Mouse (Mus musculus): ENCODE measurements around the gene Pgbd5. TPM values are rescaled to one million over a fixed set of nuclear protein-coding genes. Genes with fewer than 3 reads are reported as not detected.

Pgbd5 gene
- polyA plus RNA-seq, 1 experiment, result not detected

DNA sequence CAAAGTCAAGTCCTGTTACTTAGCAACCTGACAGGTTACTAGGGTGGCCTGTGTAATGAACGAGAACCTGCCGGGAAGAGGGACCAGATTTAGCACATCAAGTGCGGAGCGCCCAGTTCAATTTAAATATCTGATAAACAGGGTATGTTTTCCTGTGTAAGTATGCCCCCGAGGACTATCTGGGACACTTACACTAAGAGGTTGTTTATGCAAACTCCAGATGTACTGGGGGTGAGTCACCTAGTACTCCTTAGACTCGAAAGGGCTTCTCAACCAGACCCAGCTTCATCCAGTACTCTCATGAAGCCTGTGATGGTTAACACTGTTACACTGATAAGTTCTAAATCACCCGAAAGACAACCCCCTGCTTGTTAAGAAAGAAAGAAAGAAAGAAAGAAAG, 22.8 kb downstream of the Pgbd5 start:
- TF ChIP-seq CTCF (IDR thresholded peaks at IDR 0.05; ENCODE audit: insufficient read depth, low read depth, low read length), result no peak
- TF ChIP-seq POLR2A (IDR thresholded peaks at IDR 0.05; ENCODE audit: insufficient read depth, low read depth, low read length), result no peak
- Histone ChIP-seq H3K4me1 (ENCODE audit: control insufficient read depth, insufficient read depth, low read length) (peaks cover 61% of the 10 kb centered on the region), H3K4me3 (ENCODE audit: insufficient read depth, low read depth, low read length) (no peak overlapping the region), H3K27ac (ENCODE audit: insufficient read depth, low read depth, low read length) (no peak overlapping the region)
- 44% methylated on average over 7 of the region's 7 CpGs for WGBS

DNA sequence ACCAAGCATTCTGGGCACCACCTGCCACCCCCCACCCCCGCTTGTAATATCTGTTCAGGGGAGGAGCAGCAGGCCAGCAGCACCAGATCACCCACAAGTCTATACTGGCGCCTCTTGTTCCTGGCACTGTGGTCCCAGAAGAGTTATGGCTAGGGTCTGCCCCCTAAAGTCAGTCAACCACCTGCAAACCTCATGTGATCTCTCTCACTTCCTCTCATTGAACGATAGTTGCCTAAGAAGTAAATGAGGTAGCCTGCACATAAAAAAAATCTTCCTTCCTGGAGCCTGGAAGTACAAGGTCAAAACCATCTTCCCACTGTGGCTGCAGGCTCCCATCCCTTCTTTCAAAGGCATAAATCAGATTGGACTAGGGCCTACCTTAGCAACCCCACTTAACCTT, 23.7 kb downstream of the Pgbd5 start:
- Histone ChIP-seq H3K4me1 (ENCODE audit: control insufficient read depth, insufficient read depth, low read length) (peaks cover 55% of the 10 kb centered on the region), H3K27ac (ENCODE audit: insufficient read depth, low read depth, low read length) (no peak overlapping the region), H3K4me3 (ENCODE audit: insufficient read depth, low read depth, low read length) (no peak overlapping the region)
- 84% methylated on average over 3 of the region's 3 CpGs for whole genome bisulfite sequencing
- no peak for TF ChIP-seq POLR2A (IDR thresholded peaks at IDR 0.05; ENCODE audit: insufficient read depth, low read depth, low read length)
- TF ChIP-seq CTCF (IDR thresholded peaks at IDR 0.05; ENCODE audit: insufficient read depth, low read depth, low read length), result no peak

GRCm38 (mm10) chr8:124415002-124415401, 24.5 kb downstream of the Pgbd5 start:
- WGBS, result 93% methylated on average over 8 of the region's 8 CpGs

GRCm38 (mm10) chr8:124413244-124413965, 26.1 kb downstream of the Pgbd5 start:
- peak overlapping the region; percentile 88 for H3K27ac ChIP-seq (ENCODE audit: insufficient read depth, low read depth, low read length)
- peaks cover 49% of the 10 kb centered on the region for H3K4me1 ChIP-seq (ENCODE audit: control insufficient read depth, insufficient read depth, low read length)
- WGBS, result 40% methylated on average over 11 of the region's 11 CpGs
- TF ChIP-seq POLR2A (IDR thresholded peaks at IDR 0.05; ENCODE audit: insufficient read depth, low read depth, low read length) (no peak), CTCF (IDR thresholded peaks at IDR 0.05; ENCODE audit: insufficient read depth, low read depth, low read length) (no peak)
- no peak overlapping the region for H3K4me3 ChIP-seq (ENCODE audit: insufficient read depth, low read depth, low read length)

More at GRCm38 (mm10) chr8:124415002-124415401, 24.5 kb downstream of the Pgbd5 start:
- peaks cover 55% of the 10 kb centered on the region for H3K4me1 ChIP-seq (ENCODE audit: control insufficient read depth, insufficient read depth, low read length)
- no peak overlapping the region for H3K4me3 ChIP-seq (ENCODE audit: insufficient read depth, low read depth, low read length)
- TF ChIP-seq POLR2A (IDR thresholded peaks at IDR 0.05; ENCODE audit: insufficient read depth, low read depth, low read length) (no peak), CTCF (IDR thresholded peaks at IDR 0.05; ENCODE audit: insufficient read depth, low read depth, low read length) (no peak)
- H3K27ac ChIP-seq (ENCODE audit: insufficient read depth, low read depth, low read length), result no peak overlapping the region

DNA sequence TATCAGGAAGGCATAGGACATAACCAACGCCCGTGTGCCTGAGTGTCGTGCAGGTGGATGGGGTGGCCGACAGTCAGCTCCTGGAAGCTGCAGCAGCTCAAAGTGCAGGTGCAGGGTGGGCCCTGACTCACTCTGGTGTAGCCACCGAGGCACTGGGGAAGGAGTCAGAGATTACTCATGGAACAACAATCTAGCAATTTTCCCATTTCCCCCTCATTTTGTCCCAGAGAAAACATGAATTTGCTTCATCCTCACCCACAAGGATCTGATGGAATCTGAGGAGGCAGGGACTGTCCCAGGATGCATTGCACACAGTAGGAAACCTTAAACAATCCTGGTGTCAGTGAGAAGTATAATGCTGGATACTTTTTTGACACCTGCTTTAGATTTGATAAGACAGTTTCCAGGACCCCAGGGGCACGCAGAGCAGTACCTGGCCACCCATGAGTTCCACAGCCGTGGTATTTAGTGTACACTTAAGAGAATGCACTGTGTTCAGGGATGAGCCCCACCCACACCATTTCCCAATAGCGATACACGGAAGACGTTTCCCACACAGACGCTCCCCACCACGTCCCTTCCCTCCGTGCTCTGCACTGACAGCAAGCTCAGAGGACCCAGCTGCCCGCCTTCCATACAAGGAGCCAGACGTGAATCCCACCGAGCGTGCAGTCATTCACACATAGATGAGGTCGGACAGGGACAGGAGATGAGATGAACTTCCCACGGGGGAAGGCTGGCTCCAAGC, 26.8 kb downstream of the Pgbd5 start:
- TF ChIP-seq CTCF (IDR thresholded peaks at IDR 0.05; ENCODE audit: insufficient read depth, low read depth, low read length), result no peak
- TF ChIP-seq POLR2A (IDR thresholded peaks at IDR 0.05; ENCODE audit: insufficient read depth, low read depth, low read length), result no peak
- H3K27ac ChIP-seq (ENCODE audit: insufficient read depth, low read depth, low read length), result peak overlapping the region; percentile 88
- peaks cover 43% of the 10 kb centered on the region for H3K4me1 ChIP-seq (ENCODE audit: control insufficient read depth, insufficient read depth, low read length)
- H3K4me3 ChIP-seq (ENCODE audit: insufficient read depth, low read depth, low read length), result no peak overlapping the region
- WGBS, result 45% methylated on average over 19 of the region's 19 CpGs

- Histone ChIP-seq H3K4me3 (ENCODE audit: insufficient read depth, low read depth, low read length) (no peak overlapping the region), H3K27ac (ENCODE audit: insufficient read depth, low read depth, low read length) (no peak overlapping the region), H3K4me1 (ENCODE audit: control insufficient read depth, insufficient read depth, low read length) (peaks cover 49% of the 10 kb centered on the region)
- TF ChIP-seq POLR2A (IDR thresholded peaks at IDR 0.05; ENCODE audit: insufficient read depth, low read depth, low read length), result no peak
- TF ChIP-seq CTCF (IDR thresholded peaks at IDR 0.05; ENCODE audit: insufficient read depth, low read depth, low read length), result no peak
- 51% methylated on average over 11 of the region's 12 CpGs for WGBS
Observed at GRCm38 (mm10) chr8:124404471-124405260, 34.8 kb downstream of the Pgbd5 start.

DNA sequence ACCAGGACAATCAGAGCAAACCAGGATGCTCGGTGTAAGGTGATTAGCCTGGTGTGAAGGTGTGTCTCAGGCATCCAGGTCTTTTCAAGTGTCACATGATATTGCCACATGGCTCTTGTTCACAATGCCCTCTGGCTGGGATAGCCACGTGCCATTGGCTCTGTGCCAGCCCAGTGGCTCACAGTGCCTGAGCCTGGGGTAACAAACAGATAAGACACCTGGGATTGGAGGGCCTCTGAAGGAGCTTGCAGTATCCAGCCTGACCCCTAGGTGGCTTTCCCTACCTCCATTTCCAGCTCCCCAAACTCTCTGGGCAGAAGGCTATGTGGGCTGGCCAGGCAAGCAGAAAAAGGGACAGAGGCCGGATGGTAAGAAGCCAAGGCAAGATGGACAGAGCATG, 35.6 kb downstream of the Pgbd5 start:
- Histone ChIP-seq H3K4me1 (ENCODE audit: control insufficient read depth, insufficient read depth, low read length) (peaks cover 57% of the 10 kb centered on the region), H3K4me3 (ENCODE audit: insufficient read depth, low read depth, low read length) (no peak overlapping the region), H3K27ac (ENCODE audit: insufficient read depth, low read depth, low read length) (no peak overlapping the region)
- TF ChIP-seq CTCF (IDR thresholded peaks at IDR 0.05; ENCODE audit: insufficient read depth, low read depth, low read length), result peak; percentile 45; the same call in 1 of the 2 replicates
- TF ChIP-seq POLR2A (IDR thresholded peaks at IDR 0.05; ENCODE audit: insufficient read depth, low read depth, low read length), result no peak
- 46% methylated on average over 3 of the region's 3 CpGs for WGBS

GRCm38 (mm10) chr8:124399403-124399861, 40.0 kb downstream of the Pgbd5 start:
- Histone ChIP-seq H3K4me1 (ENCODE audit: control insufficient read depth, insufficient read depth, low read length) (peaks cover 66% of the 10 kb centered on the region), H3K4me3 (ENCODE audit: insufficient read depth, low read depth, low read length) (no peak overlapping the region), H3K27ac (ENCODE audit: insufficient read depth, low read depth, low read length) (no peak overlapping the region)
- no peak for TF ChIP-seq CTCF (IDR thresholded peaks at IDR 0.05; ENCODE audit: insufficient read depth, low read depth, low read length)
- no peak for TF ChIP-seq POLR2A (IDR thresholded peaks at IDR 0.05; ENCODE audit: insufficient read depth, low read depth, low read length)
- 56% methylated on average over 11 of the region's 11 CpGs for WGBS

Measured in olfactory bulb, adult 2 months (tissue).